Mouse (Mus musculus) gastrocnemius, postnatal 10 days (tissue): ENCODE measurements around the gene Olfr98. TPM values are rescaled to one million over a fixed set of nuclear protein-coding genes. Genes with fewer than 3 reads are reported as not detected.

Experiments used
- total RNA-seq, 2 experiments: library from RNA; stranded (reverse); gene quantifications; 2 replicates each; pipeline ENCODE4 v1.2.3; 2021

The Olfr98 gene
- total RNA-seq, 2 experiments from 2014 or later = not detected

Other genes with a start within 250 kb of the Olfr98 start
- gene Mog, start 240.4 kb downstream of the Olfr98 start, total RNA-seq = not detected
- 10 to 100 TPM; 12.8 to 20.1 TPM for gene Gabbr1, start 217.8 kb downstream of the Olfr98 start, total RNA-seq
- not detected for gene Olfr90, start 175.2 kb downstream of the Olfr98 start, total RNA-seq
- gene Olfr91, start 165.5 kb downstream of the Olfr98 start, total RNA-seq = not detected
- gene Olfr92, start 143.7 kb downstream of the Olfr98 start, total RNA-seq = not detected
- gene Olfr93, start 102.3 kb downstream of the Olfr98 start, total RNA-seq = not detected
- not detected for gene Ubd, start 69.9 kb downstream of the Olfr98 start, total RNA-seq
- gene Olfr94, start 62.8 kb downstream of the Olfr98 start, total RNA-seq = not detected
- not detected for gene Olfr95, start 50.6 kb downstream of the Olfr98 start, total RNA-seq
- not detected for gene Olfr96, start 43.6 kb downstream of the Olfr98 start, total RNA-seq
- not detected for gene Olfr97, start 26.4 kb downstream of the Olfr98 start, total RNA-seq
- gene H2-M3, start 6.5 kb upstream of the Olfr98 start, total RNA-seq = 1 to 10 TPM; 1.7 to 2.2 TPM
- gene Olfr99, start 19.7 kb upstream of the Olfr98 start, total RNA-seq = not detected
- gene Olfr101, start 40.6 kb upstream of the Olfr98 start, total RNA-seq = not detected
- not detected for gene Olfr102, start 53.3 kb upstream of the Olfr98 start, total RNA-seq
- not detected for gene Olfr103, start 75.9 kb upstream of the Olfr98 start, total RNA-seq
- gene Olfr104-ps, start 95.8 kb upstream of the Olfr98 start, total RNA-seq = not detected
- not detected for gene Olfr105-ps, start 115.3 kb upstream of the Olfr98 start, total RNA-seq
- not detected for gene Olfr106-ps, start 126.6 kb upstream of the Olfr98 start, total RNA-seq
- not detected for gene Olfr107, start 135.5 kb upstream of the Olfr98 start, total RNA-seq
- not detected for gene Olfr108, start 181.7 kb upstream of the Olfr98 start, total RNA-seq
- not detected for gene Olfr109, start 195.2 kb upstream of the Olfr98 start, total RNA-seq
- not detected for gene H2-M2, start 219.8 kb upstream of the Olfr98 start, total RNA-seq
- not detected for gene Olfr110, start 228.7 kb upstream of the Olfr98 start, total RNA-seq
- gene Olfr111, start 244.3 kb upstream of the Olfr98 start, total RNA-seq = not detected